Mouse (Mus musculus) brain, adult 2 months (tissue): ENCODE measurements around the gene Timm23.
"Not testable (repeated sequence)": the region's sequence is repeated elsewhere in the genome, so short reads cannot be mapped to it uniquely, and the experiment has no call there.

Experiments used
- DNase-seq: peaks from one replicate; pipeline ENCODE4 v3.0.0; 2011; ENCODE audit warnings: low read depth, low spot score

The Timm23 gene

GRCm38 (mm10) chr14:32165278-32166061 lies 36.2 kb downstream of the Timm23 start:
- DNase-seq, result peak; percentile 88

DNA sequence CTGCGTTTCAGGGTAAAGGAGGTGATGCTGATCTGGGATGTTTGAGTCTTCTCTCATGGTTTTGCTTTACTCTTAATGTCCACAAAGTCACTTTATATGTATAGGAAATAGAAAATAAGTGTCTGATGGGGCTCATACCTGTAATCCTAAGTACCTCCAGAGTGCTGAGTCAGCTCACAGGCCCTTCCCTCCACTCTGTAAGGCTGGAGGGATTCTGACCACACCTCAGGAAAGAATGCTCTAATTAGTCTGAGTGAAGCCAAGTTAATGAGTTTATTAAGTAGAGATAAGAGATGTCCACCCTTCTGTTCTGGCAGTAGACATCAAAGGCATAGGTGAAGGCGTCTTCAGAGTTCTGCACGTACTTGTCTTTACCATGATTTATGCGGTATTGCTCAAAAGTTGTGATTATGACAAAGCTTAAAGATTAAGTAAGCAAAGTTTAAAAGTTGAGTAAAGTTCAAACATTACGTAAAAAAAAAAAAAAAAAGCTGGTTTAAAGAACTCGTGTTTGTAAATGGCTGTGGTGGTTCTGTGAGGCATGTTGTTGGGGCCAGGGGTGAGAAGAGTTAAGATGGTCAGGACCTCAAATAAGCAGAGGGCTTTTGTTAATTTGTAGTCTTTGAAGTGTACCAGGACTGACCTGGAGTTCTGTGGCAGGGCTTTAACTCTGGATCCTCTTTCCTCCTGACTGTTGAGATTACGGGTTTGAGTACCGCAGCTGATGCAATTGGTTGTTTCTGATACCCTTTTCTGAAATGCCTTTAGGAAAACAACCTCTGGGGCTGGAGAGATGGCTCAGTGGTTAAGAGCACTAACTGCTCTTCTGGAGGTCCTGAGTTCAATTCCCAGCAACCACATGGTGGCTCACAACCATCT lies 37.3 kb downstream of the Timm23 start:
- no peak for DNase-seq

DNA sequence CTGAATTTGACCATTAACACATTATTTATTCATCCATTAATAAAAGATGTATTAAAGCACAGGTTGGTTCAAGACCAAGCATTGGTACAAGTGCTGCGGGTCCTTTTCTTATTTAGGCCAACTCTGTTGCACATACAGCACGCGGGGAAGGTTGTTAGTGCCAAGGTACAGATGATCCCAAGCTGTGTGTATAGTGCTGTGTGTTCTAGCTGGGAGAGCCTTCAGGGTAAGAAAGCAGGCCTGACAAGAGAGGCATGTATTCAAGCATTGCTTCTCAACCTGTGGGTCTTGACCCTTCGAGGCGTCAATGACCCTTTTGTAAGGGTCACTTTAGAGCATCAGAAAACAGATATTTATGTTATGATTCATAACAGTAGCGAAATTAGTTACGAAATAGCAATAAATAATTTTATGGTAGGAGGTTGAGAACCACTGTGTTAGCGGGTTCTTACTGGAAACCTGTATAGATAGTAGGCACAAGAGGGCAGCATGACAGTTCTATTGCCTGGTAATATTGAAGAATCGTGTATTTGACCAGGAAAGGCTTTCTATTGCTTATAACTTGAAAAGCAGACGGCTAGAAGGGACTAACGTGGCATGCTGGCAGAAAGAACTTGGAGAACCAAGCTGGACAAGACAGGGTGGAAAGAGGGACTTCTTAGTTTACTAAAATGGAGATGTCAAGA lies 38.4 kb downstream of the Timm23 start:
- no peak for DNase-seq

- no peak for DNase-seq
Observed at GRCm38 (mm10) chr14:32162231-32162630, 39.5 kb downstream of the Timm23 start.

- no peak for DNase-seq
Observed at GRCm38 (mm10) chr14:32161090-32161885, 40.4 kb downstream of the Timm23 start.

GRCm38 (mm10) chr14:32160563-32160962 lies 41.1 kb downstream of the Timm23 start:
- no peak for DNase-seq

GRCm38 (mm10) chr14:32159690-32160246 lies 41.9 kb downstream of the Timm23 start, which contains the start of gene Ncoa4:
Ncoa4 (plus strand) TSS chr14:32159865.
- DNase-seq, result peak; percentile 99

DNA sequence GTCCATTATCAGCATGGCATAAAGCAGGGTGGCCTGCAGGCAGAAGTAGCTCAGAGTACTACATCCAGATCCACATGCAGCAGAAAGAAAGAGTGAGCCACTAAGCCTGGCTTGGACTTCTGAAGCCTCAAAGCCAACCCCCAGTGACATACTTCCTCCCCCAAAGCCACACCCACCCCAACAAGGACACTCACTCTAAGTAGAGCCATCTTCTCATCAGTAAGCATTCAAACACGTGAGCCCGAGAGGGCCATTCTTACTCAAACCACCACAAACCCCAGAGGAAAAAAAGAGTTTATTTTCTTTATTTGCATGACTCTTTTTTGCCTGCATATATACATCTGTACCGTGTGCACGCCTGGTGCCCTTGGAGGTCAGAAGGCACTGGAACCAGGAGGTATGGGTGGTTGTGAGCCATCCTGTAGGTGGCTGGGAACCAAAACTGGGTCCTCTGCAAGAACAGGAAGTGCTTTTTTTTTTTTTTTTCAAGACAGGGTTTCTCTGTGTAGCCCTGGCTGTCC lies 42.5 kb downstream of the Timm23 start:
- peak; percentile 25 for DNase-seq

DNA sequence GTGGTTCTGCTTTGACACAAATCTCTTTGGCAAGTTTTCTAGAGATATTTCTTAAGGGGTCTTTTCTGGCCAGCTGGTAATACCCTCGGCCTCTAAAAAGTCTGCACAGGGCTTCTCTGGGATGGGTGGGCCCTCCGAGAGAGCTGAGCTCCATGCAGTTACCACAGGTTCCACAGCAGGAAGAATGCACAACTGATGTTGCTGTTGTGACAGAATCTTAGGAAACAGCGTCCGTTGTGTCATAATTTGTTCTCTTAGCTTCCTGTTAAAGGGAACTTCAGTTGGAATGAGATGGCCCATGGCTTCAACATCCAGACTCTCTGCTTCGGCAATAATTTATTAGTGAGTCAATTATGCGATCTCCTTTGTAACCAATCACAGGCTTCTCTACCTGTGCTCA lies 46.9 kb downstream of the Timm23 start:
- no peak for DNase-seq

DNA sequence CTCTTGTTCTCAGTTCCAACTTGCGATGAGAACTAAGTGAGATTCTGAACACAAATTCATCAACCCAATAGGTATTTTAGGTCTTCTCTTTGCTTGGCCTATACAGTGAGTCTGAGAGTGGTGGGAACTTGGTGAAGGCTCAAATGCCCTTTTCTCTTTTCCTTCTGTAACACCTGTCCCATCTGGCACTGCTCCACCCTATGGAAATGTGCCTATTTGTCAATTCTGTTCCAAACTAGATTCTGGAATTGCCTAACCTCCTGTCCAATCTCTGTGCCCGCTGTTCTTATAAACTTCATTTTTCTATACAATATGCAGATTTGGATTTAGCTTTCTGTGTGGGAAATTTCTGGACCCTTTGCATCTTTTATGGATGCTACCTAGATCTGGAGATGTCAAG lies 48.5 kb downstream of the Timm23 start:
- DNase-seq, result no peak

DNA sequence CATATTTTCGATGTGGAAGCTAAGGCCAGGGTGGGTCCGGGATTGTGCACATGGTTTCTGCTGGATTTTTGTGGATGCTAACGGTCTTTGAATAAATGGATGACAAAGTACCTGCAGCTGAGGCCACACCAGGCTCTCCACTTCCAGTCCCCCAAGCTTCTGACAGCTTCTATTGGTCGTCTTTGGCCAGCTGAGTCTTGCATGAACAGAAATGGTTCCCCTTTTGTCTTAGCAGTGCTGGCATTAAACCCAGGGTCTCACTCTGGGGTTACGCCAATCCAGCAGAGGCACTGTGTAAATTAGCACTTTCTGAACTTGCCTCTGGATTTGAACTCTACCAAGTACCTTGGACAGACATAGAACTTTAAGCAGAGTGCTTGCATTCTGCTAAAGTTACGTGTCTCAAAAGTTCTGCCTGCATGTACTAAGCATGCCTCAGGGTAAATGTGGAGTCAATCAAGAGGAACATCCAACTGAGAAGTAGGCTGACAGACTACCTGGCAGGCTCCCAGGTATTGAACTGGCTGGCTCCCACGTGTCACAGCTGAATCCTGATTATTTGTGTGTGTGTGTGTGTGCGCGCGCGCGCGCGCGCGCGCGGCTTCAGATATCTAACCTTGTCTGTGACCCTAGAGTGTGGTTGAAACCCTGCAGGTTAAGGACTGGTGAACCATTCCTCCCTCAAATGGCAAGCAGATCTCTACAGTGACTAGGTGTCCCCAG lies 49.3 kb downstream of the Timm23 start:
- no peak for DNase-seq

DNA sequence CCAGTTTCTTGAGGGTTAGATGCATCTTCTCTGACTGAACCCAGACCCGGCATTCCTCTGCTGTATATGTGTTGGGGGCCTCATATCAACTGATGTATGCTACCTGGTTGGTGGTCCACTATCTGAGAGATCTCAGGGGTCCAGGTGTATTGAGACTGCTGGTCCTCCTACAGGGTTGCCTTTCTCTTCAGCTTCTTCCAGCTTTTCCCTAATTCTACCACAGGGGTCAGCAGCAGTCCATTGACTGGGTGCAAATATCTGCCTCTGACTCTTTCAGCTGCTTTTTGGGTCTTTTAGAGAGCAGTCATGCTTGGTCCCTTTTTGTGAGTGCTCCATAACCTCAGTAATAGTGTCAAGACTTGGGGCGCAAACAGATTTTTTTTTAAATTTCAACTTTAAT lies 50.8 kb downstream of the Timm23 start:
- no peak for DNase-seq

DNA sequence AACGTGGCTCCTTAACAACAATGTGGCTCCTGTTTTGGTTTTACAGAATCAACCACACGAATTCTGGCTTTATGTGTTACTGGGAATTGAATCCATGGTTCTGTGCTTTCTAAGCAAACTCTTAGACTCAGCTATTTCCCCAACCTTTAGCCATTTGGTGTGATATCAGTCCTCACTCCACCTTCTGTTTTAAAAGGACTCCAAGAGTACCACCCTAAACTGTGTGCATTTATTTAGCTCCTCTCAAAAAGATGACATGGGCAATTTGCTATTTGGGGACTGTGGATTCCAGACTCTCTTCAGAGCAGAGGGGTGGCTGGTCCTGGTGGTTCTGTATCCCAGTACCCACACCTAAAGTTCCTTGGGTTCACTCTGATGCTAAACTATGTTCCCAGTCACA lies 55.1 kb downstream of the Timm23 start:
- DNase-seq, result no peak

GRCm38 (mm10) chr14:32145809-32146511 lies 55.7 kb downstream of the Timm23 start:
- no peak for DNase-seq

DNA sequence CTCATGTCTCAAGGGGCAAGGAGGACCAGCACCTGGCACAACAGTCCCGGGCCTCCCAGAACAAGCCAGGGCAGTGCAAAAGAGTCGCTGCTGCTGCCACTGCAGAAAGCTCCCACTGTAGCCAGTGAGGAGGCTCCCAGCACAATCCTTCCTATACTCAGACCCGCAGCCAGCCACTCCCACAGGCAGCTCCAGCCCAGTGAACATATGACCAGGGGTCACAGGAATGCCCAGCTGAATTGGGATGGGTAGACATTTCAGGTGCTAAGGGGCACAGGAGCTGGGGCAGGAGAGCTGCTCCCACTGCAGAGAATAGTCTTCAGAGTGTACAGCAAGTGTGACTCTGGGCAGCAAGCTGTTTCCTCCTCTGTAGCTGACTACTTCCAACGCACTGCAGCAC lies 56.3 kb downstream of the Timm23 start:
- no peak for DNase-seq

GRCm38 (mm10) chr14:32144734-32145133 lies 57.0 kb downstream of the Timm23 start:
- no peak for DNase-seq

DNA sequence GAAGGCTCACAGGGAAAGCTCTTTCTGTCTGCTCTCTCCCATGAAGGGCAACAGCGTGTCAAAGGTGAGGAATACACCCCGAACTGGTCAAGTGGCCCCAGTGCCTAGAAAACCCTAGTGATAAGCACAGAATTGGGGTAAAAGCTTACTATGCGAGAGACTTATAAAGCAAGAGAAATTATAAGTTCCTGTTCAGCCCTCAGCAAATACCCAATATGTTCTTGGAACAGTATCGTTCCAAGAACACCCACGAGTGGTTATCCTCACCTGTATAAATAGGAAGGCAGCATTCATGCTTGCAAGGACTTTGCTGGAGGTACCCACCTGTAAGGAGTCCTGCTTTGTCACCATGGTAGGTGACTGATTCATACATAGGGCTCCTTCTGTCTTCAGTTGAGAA lies 60.0 kb downstream of the Timm23 start, which contains the start of gene Msmb:
Gene Msmb, plus strand, starts transcription at position 301 of the 400 bp plus-strand sequence.
- DNase-seq, result no peak

DNA sequence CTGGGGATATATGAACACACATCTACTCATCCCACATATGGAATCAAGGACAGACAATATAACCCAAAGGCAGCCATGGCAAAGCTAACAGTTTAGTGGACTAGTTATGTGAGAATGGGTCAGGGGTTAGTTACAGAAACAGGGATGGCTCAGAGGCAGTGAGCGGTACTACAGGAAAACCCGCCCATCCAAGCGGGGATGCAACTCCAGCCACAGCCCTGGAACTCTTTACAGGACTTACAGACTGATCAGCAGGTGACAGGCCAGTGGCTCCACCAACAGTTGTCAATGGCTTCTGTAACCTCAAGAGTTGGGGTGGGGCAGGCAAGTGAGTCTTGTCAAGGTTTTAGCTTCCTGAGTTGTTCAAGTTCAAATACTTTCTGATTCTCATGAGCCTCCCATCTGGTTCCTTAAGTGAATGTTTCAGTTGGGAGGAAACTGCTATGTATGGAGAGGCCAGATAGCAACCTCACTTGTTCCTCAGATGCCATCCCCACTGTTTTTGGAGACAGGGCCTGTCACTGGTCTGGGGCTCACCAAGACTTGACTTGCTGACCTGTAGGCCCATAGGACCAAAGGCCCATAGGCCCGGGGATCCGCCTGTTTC lies 61.2 kb downstream of the Timm23 start:
- no peak for DNase-seq

DNA sequence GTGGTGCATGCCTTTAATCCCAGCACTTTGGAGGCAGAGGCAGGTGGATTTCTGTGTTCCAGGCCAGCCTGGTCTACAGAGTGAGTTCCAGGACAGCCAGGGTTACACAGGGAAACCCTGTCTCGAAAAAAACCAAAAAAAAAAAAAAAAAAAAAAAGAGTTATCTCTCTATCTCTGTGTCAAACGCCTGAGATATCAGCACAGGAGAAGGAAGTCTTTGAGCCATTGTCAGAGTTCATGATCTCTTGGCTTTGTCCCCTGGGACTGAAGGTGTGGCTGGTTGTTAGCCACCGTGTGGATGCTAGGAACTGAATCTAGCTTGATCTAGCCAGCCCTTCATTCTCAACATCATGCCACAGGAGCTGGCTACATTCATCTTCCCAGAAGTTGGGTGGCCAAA lies 65.2 kb downstream of the Timm23 start:
- not testable (repeated sequence) for DNase-seq
